Mouse (Mus musculus) testis, adult 2 months (tissue): ENCODE data around the gene Tmem181a.
"Not testable (repeated sequence)": the region's sequence is repeated elsewhere in the genome, so short reads cannot be mapped to it uniquely, and the experiment has no call there.

ENCODE experiments used
- CTCF ChIP-seq: fragments of 200-500 bp; IDR thresholded peaks from 2 replicates; pipeline ENCODE4 v1.5.1; 2012; ENCODE audit warnings: low read depth, mild to moderate bottlenecking, inconsistent platforms, low read length, moderate library complexity; ENCODE audit not compliant: control insufficient read depth, insufficient read depth, insufficient replicate concordance
- POLR2A ChIP-seq: fragments of 200-500 bp; IDR thresholded peaks from 2 replicates; pipeline ENCODE4 v1.6.1; 2012; ENCODE audit warnings: low read depth, mild to moderate bottlenecking, inconsistent platforms, low read length, moderate library complexity; ENCODE audit not compliant: control insufficient read depth

DNA sequence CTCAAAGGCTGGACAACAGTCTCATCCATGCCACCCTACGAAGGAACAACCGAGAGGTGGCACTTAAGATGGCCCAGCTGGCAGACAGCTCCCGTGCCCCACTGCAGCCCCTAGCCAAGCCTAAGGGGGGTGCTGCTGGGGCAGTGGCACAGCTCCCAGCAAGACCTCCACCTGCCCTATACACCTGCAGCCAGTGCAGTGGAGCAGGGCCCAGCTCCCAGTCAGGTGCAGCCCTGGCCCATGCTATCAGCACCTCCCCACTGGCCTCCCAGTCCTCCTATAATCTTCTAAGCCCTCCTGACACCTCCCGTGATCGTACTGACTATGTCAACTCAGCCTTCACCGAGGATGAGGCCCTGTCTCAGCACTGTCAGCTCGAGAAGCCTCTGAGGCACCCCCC is 24.0 kb upstream of the Tmem181a start:
- not testable (repeated sequence) for TF ChIP-seq POLR2A, CTCF
